Mouse (Mus musculus): Measurements from ENCODE around the gene Tatdn3.

- TF ChIP-seq POLR2A (IDR thresholded peaks at IDR 0.05; ENCODE audit: borderline replicate concordance, low read depth, low read length) = no peak
- no peak for TF ChIP-seq CTCF (IDR thresholded peaks at IDR 0.05; ENCODE audit: low read depth, low read length)
Observed at GRCm38 (mm10) chr1:191055533-191055873, 7.2 kb downstream of the Tatdn3 start.

Measured in bone marrow macrophage, adult 2 months (primary cell).